Mouse (Mus musculus) cerebellum, adult 2 months (tissue): ENCODE data around the gene Rad51c.

Experiments
- CTCF ChIP-seq: fragments of 200-500 bp; IDR thresholded peaks from 2 replicates; pipeline ENCODE4 v1.5.1; 2011; ENCODE audit warnings: low read depth, mild to moderate bottlenecking, control low read depth, low read length, moderate library complexity, borderline replicate concordance; ENCODE audit not compliant: insufficient read depth
- POLR2A ChIP-seq: fragments of 200-500 bp; IDR thresholded peaks from 2 replicates; pipeline ENCODE4 v1.6.1; 2011; ENCODE audit warnings: low read length, control low read depth, borderline replicate concordance; ENCODE audit not compliant: insufficient read depth

GRCm38 (mm10) chr11:87428051-87428673, 23.4 kb upstream of the Rad51c start:
- TF ChIP-seq POLR2A (no peak), CTCF (no peak)
